Mouse (Mus musculus) heart, embryonic 13.5 days (tissue): ENCODE measurements at regions not wholly inside any gene's neighbourhood (a gene's known extent, or its start where the extent isn't known, plus 50 kb on each side); places are given as distances from the start of the nearest gene placed in this dataset.

Experiments used
- ATAC-seq: fragments of 200-750 bp; cut with Nextera tagmentation; 2 replicates; pipeline ENCODE4 v1.8.0; 2017; ENCODE audit warnings: moderate TSS enrichment; ENCODE audit not compliant: insufficient number of reproducible peaks, low FRiP score, low TSS enrichment; ENCODE audit errors: extremely low read depth
- H3K27ac ChIP-seq: fragments of 300-500 bp; sonication (generic); replicated peaks from 2 replicates; pipeline ENCODE4 v1.5.1; 2015; ENCODE audit warnings: moderate library complexity, mild to moderate bottlenecking, inconsistent platforms
- H3K27me3 ChIP-seq: fragments of 300-500 bp; sonication (generic); replicated peaks from 2 replicates; pipeline ENCODE4 v1.6.1; 2015; ENCODE audit warnings: mild to moderate bottlenecking, inconsistent platforms
- H3K36me3 ChIP-seq: fragments of 300-500 bp; sonication (generic); 2 replicates; pipeline ENCODE4 v1.6.1; 2015; ENCODE audit warnings: mild to moderate bottlenecking, inconsistent platforms
- H3K4me1 ChIP-seq: fragments of 300-500 bp; sonication (generic); 2 replicates; pipeline ENCODE4 v1.6.1; 2015; ENCODE audit warnings: inconsistent platforms
- H3K4me2 ChIP-seq: fragments of 300-500 bp; sonication (generic); 2 replicates; pipeline ENCODE4 v1.6.1; 2015; ENCODE audit warnings: inconsistent platforms, mild to moderate bottlenecking, moderate library complexity
- H3K4me3 ChIP-seq: fragments of 300-500 bp; sonication (generic); 2 replicates; pipeline ENCODE4 v1.5.1; 2015; ENCODE audit warnings: moderate library complexity, mild to moderate bottlenecking, inconsistent platforms
- H3K9ac ChIP-seq: fragments of 300-500 bp; sonication (generic); 2 replicates; pipeline ENCODE4 v1.6.1; 2015; ENCODE audit warnings: inconsistent platforms, mild to moderate bottlenecking, moderate library complexity
- H3K9me3 ChIP-seq: fragments of 300-500 bp; sonication (generic); 2 replicates; pipeline ENCODE4 v1.6.1; 2016; ENCODE audit warnings: inconsistent platforms
- WGBS: fragments of 180-500 bp; shearing (Covaris S2); methylation state at CpG from one replicate; pipeline ENCODE4 v1.1.7; 2015; ENCODE audit warnings: mixed read lengths; 5-methylcytosine and 5-hydroxymethylcytosine counted together

GRCm38 (mm10) chr1:12170503-12170902, 756.6 kb downstream of the A830018L16Rik start:
- 87% methylated on average over 10 of the region's 10 CpGs for WGBS
- no peaks in the 10 kb centered on the region for H3K36me3 ChIP-seq
- H3K4me2 ChIP-seq, result no peak overlapping the region
- no peaks in the 10 kb centered on the region for H3K4me1 ChIP-seq
- peaks cover 8% of the 10 kb centered on the region for H3K9me3 ChIP-seq
- no peak for ATAC-seq
- H3K4me3 ChIP-seq, result no peak overlapping the region
- no peak overlapping the region for H3K9ac ChIP-seq
- no peaks in the 10 kb centered on the region for H3K27me3 ChIP-seq
- H3K27ac ChIP-seq, result no peak overlapping the region

GRCm38 (mm10) chr1:12189646-12190233, 775.8 kb downstream of the A830018L16Rik start:
- Histone ChIP-seq H3K36me3 (no peaks in the 10 kb centered on the region), H3K4me1 (no peaks in the 10 kb centered on the region), H3K27me3 (no peaks in the 10 kb centered on the region), H3K4me2 (no peak overlapping the region), H3K4me3 (no peak overlapping the region), H3K9ac (no peak overlapping the region), H3K9me3 (no peaks in the 10 kb centered on the region), H3K27ac (no peak overlapping the region)
- WGBS, result 77% methylated on average over 5 of the region's 5 CpGs
- ATAC-seq, result no peak

GRCm38 (mm10) chr1:12192588-12192987, 778.7 kb downstream of the A830018L16Rik start:
- Histone ChIP-seq H3K4me2 (no peak overlapping the region), H3K9ac (no peak overlapping the region), H3K36me3 (no peaks in the 10 kb centered on the region), H3K27ac (no peak overlapping the region), H3K4me3 (no peak overlapping the region), H3K9me3 (no peaks in the 10 kb centered on the region), H3K27me3 (no peaks in the 10 kb centered on the region), H3K4me1 (no peaks in the 10 kb centered on the region)
- 71% methylated on average over 1 of the region's 1 CpGs for WGBS
- no peak for ATAC-seq

DNA sequence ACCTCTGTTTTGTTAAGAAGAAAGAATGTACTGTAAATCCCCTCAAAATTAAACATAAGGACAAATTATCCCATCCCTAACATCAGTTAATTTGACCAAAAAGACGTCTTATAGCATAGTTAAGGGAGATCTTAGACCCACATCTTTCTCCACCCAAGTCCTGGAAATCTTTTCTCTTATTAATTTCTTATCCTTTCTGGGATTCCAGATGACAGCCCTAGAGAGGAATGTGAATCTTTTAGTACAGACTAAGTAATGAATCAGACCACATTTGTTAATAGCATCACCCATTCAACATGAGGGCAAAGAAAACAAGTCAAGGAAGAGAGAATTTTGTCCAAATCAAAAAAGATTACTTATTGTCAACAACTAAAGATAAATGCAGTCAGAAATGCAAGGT, 817.2 kb downstream of the A830018L16Rik start:
- Histone ChIP-seq H3K36me3 (no peaks in the 10 kb centered on the region), H3K27ac (no peak overlapping the region), H3K27me3 (no peaks in the 10 kb centered on the region), H3K4me1 (no peaks in the 10 kb centered on the region), H3K4me2 (no peak overlapping the region), H3K9me3 (no peaks in the 10 kb centered on the region), H3K9ac (no peak overlapping the region), H3K4me3 (no peak overlapping the region)
- WGBS, result 44% methylated on average over 1 of the region's 1 CpGs
- no peak for ATAC-seq

DNA sequence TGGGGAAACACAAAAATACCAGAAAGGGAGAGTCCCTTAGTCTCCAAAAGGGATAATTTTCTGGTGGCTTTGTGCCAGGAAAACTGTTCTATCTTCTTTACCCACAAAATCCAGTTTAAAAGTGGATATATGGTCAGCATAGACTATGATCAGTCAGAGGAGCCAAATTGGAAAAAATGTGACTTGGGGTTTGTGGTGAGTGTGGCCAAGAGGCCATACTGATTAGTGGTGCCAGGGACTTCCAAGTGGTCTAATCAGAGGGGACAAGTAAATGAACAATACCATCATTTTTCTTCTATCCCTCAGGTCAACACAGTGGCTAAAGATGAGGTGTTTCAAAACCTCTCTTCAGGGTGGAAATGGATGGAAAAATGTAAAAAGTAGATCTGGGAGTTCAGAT, 828.2 kb downstream of the A830018L16Rik start:
- Histone ChIP-seq H3K4me2 (no peak overlapping the region), H3K27ac (no peak overlapping the region), H3K9me3 (no peaks in the 10 kb centered on the region), H3K4me1 (no peaks in the 10 kb centered on the region), H3K4me3 (no peak overlapping the region), H3K9ac (no peak overlapping the region), H3K27me3 (no peaks in the 10 kb centered on the region), H3K36me3 (no peaks in the 10 kb centered on the region)
- no peak for ATAC-seq

GRCm38 (mm10) chr1:12282493-12282892, 868.6 kb downstream of the A830018L16Rik start:
- H3K36me3 ChIP-seq, result no peaks in the 10 kb centered on the region
- no peaks in the 10 kb centered on the region for H3K9me3 ChIP-seq
- H3K4me2 ChIP-seq, result no peak overlapping the region
- H3K9ac ChIP-seq, result no peak overlapping the region
- 73% methylated on average over 4 of the region's 4 CpGs for WGBS
- no peak overlapping the region for H3K27ac ChIP-seq
- H3K4me1 ChIP-seq, result no peaks in the 10 kb centered on the region
- no peaks in the 10 kb centered on the region for H3K27me3 ChIP-seq
- no peak for ATAC-seq
- H3K4me3 ChIP-seq, result no peak overlapping the region

GRCm38 (mm10) chr1:12285551-12285950, 871.6 kb downstream of the A830018L16Rik start:
- no peak overlapping the region for H3K27ac ChIP-seq

DNA sequence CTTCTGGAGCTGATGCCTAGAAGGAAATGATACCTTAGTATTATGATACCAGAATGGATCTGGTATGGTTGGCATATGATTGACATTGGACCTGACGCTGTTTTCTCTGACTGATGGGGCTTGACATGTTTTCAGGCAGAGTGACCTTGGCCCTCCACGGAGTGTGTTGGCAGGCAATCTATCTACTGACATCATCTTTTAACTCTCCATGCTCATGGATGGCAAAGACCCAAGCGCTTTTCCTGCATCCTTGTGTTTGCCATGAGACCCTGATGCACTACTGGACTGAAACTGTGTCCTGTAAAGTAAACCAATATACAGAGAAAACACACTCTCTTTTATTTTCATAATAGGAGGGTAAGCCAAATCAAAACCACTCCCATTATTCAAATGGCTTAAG, 872.1 kb downstream of the A830018L16Rik start:
- no peak overlapping the region for H3K4me3 ChIP-seq
- no peak overlapping the region for H3K4me2 ChIP-seq
- no peaks in the 10 kb centered on the region for H3K9me3 ChIP-seq
- WGBS, result 62% methylated on average over 3 of the region's 3 CpGs
- no peaks in the 10 kb centered on the region for H3K36me3 ChIP-seq
- no peaks in the 10 kb centered on the region for H3K27me3 ChIP-seq
- no peaks in the 10 kb centered on the region for H3K4me1 ChIP-seq
- no peak overlapping the region for H3K27ac ChIP-seq
- H3K9ac ChIP-seq, result no peak overlapping the region
- no peak for ATAC-seq

More at GRCm38 (mm10) chr1:12285551-12285950, 871.6 kb downstream of the A830018L16Rik start:
- Histone ChIP-seq H3K36me3 (no peaks in the 10 kb centered on the region), H3K27me3 (no peaks in the 10 kb centered on the region), H3K9me3 (no peaks in the 10 kb centered on the region), H3K4me2 (no peak overlapping the region), H3K4me3 (no peak overlapping the region), H3K9ac (no peak overlapping the region), H3K4me1 (no peaks in the 10 kb centered on the region)
- 59% methylated on average over 6 of the region's 6 CpGs for WGBS
- ATAC-seq, result no peak

GRCm38 (mm10) chr1:12288521-12288920, 874.6 kb downstream of the A830018L16Rik start:
- no peak overlapping the region for H3K9ac ChIP-seq
- 79% methylated on average over 3 of the region's 3 CpGs for WGBS
- no peaks in the 10 kb centered on the region for H3K9me3 ChIP-seq
- no peak overlapping the region for H3K4me2 ChIP-seq
- no peak overlapping the region for H3K4me3 ChIP-seq
- no peaks in the 10 kb centered on the region for H3K27me3 ChIP-seq
- no peak for ATAC-seq
- no peaks in the 10 kb centered on the region for H3K36me3 ChIP-seq
- H3K27ac ChIP-seq, result no peak overlapping the region
- H3K4me1 ChIP-seq, result no peaks in the 10 kb centered on the region

- Histone ChIP-seq H3K9me3 (no peaks in the 10 kb centered on the region), H3K4me1 (no peaks in the 10 kb centered on the region), H3K4me2 (no peak overlapping the region), H3K27ac (no peak overlapping the region), H3K4me3 (no peak overlapping the region), H3K36me3 (no peaks in the 10 kb centered on the region), H3K9ac (no peak overlapping the region), H3K27me3 (no peaks in the 10 kb centered on the region)
- WGBS, result 50% methylated on average over 1 of the region's 1 CpGs
- ATAC-seq, result no peak
These were observed 877.9 kb downstream of the A830018L16Rik start for GRCm38 (mm10) chr1:12291787-12292186.

GRCm38 (mm10) chr1:12318029-12318428, 904.1 kb downstream of the A830018L16Rik start:
- Histone ChIP-seq H3K36me3 (no peaks in the 10 kb centered on the region), H3K9ac (no peak overlapping the region), H3K9me3 (no peaks in the 10 kb centered on the region), H3K4me1 (no peaks in the 10 kb centered on the region), H3K4me3 (no peak overlapping the region), H3K27ac (no peak overlapping the region), H3K27me3 (no peaks in the 10 kb centered on the region), H3K4me2 (no peak overlapping the region)
- no peak for ATAC-seq
- WGBS, result 71% methylated on average over 2 of the region's 2 CpGs

DNA sequence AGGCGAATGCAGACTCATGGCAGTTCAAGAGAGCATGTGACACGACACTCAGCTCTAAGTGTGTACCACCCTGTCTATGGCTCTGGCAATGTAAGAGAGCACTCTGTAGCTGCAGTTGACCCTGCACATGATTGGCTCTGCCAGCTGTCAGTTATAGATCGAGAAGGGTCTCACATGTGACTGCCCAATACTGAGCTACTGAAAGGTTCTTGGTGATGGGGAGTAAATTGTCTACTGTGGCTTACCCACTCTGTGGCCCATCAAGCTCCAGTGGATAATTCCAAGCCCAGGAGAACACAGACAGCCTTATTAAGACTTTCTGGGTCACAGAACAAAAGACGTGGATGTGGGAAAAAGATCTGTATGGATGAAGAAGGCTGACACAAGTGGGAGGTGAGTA, 920.3 kb downstream of the A830018L16Rik start:
- Histone ChIP-seq H3K9me3 (no peaks in the 10 kb centered on the region), H3K4me2 (no peak overlapping the region), H3K27me3 (no peaks in the 10 kb centered on the region), H3K4me1 (no peaks in the 10 kb centered on the region), H3K27ac (no peak overlapping the region), H3K9ac (no peak overlapping the region), H3K4me3 (no peak overlapping the region), H3K36me3 (no peaks in the 10 kb centered on the region)
- WGBS, result 77% methylated on average over 4 of the region's 4 CpGs
- no peak for ATAC-seq
